Mouse (Mus musculus): ENCODE data around the gene Rbfox1. TPM values are rescaled to one million over a fixed set of nuclear protein-coding genes. Genes with fewer than 3 reads are reported as not detected.

Rbfox1 gene
- polyA plus RNA-seq, 1 experiment = not detected

DNA sequence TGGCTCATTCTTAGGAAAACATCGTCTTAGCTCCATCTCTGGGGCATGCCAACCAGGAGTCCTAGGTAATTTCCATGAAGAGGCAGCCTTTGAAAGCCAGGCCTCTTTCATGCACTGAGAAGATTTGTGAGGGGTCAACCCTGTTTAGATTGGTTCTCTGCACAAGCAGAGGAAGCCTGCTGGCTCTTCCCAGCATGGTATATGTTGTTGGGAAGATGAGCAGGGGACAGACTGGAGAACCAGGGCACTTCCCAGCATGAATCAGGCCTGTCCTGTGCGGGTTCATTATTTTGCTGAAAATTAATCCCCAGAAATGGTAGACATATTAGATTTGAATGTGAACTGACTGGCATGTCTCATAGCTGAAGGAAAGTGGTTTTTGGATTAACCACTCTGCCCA lies 214.4 kb downstream of the Rbfox1 start:
- TF ChIP-seq EP300 (IDR thresholded peaks at IDR 0.05; ENCODE audit: insufficient read depth, low read depth, low read length) (no peak), CTCF (IDR thresholded peaks at IDR 0.05; ENCODE audit: low read depth, low read length) (no peak), POLR2A (IDR thresholded peaks at IDR 0.05; ENCODE audit: insufficient read depth, low read length) (no peak)
- Histone ChIP-seq H3K27me3 (ENCODE audit: control insufficient read depth, insufficient read depth, low read length, poor library complexity, severe bottlenecking) (no peaks in the 10 kb centered on the region; the same call in 1 of the 2 replicates), H3K9ac (ENCODE audit: low read depth, poor library complexity, severe bottlenecking) (no peak overlapping the region), H3K4me1 (ENCODE audit: control insufficient read depth, insufficient read depth, low read length) (no peaks in the 10 kb centered on the region), H3K36me3 (ENCODE audit: control insufficient read depth, insufficient read depth, low read length, poor library complexity, severe bottlenecking) (no peaks in the 10 kb centered on the region), H3K27ac (ENCODE audit: insufficient read depth, low read length) (no peak overlapping the region), H3K4me3 (ENCODE audit: low read depth, low read length) (no peak overlapping the region), H3K9me3 (replicated peaks; ENCODE audit: control insufficient read depth, insufficient read depth, low read length, poor library complexity, severe bottlenecking) (no peaks in the 10 kb centered on the region)

DNA sequence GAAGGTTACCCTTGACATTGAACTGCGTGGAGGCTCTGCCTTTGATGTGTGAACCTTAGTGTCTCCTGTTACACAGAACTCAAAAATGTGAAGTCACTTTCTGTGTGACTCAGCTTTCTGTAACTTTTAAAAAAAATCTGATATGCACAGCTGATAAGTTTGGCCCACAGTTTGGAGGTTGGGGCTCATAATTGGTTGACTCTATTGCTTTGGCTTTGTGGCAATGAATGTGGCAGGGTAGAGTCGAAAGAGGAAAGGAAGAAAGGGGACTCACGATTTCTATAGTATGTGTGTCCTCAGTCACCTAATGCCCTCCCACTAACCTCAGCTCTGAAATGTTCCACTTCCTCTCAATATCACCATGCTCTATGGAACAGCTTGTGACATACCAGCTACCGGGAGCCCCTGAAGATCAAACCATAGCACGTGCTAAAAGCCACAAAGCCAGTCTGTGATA lies 215.3 kb downstream of the Rbfox1 start:
- no peak overlapping the region for H3K9ac ChIP-seq (ENCODE audit: low read depth, poor library complexity, severe bottlenecking)
- no peaks in the 10 kb centered on the region for H3K4me1 ChIP-seq (ENCODE audit: control insufficient read depth, insufficient read depth, low read length)
- H3K9me3 ChIP-seq (replicated peaks; ENCODE audit: control insufficient read depth, insufficient read depth, low read length, poor library complexity, severe bottlenecking) = no peaks in the 10 kb centered on the region
- H3K27me3 ChIP-seq (ENCODE audit: control insufficient read depth, insufficient read depth, low read length, poor library complexity, severe bottlenecking) = no peaks in the 10 kb centered on the region; the same call in 1 of the 2 replicates
- no peak overlapping the region for H3K4me3 ChIP-seq (ENCODE audit: low read depth, low read length)
- no peak for TF ChIP-seq EP300 (IDR thresholded peaks at IDR 0.05; ENCODE audit: insufficient read depth, low read depth, low read length)
- H3K36me3 ChIP-seq (ENCODE audit: control insufficient read depth, insufficient read depth, low read length, poor library complexity, severe bottlenecking) = no peaks in the 10 kb centered on the region
- H3K27ac ChIP-seq (ENCODE audit: insufficient read depth, low read length) = no peak overlapping the region

DNA sequence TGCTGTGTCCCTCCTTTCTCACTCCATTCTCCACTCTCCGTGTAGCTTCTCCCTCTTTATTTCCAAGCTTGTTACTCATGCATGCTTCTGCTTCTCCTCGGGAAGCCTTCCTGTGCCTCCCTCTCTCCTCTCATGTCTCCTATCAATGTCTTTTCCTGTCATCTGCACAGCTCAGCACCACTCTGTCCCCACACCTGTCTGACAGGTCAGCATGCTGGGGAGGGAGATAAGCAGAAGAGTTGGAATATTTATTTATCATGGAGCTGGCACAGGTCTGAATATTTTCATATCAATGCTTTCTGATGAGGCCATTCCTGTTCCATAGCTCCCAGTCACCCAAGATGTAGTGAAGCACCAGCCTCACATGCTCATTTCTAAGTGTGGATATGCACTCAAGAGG lies 218.6 kb downstream of the Rbfox1 start:
- Histone ChIP-seq H3K9ac (ENCODE audit: low read depth, poor library complexity, severe bottlenecking) (no peak overlapping the region), H3K4me3 (ENCODE audit: low read depth, low read length) (no peak overlapping the region), H3K27ac (ENCODE audit: insufficient read depth, low read length) (no peak overlapping the region), H3K27me3 (ENCODE audit: control insufficient read depth, insufficient read depth, low read length, poor library complexity, severe bottlenecking) (no peaks in the 10 kb centered on the region), H3K4me1 (ENCODE audit: control insufficient read depth, insufficient read depth, low read length) (no peaks in the 10 kb centered on the region), H3K36me3 (ENCODE audit: control insufficient read depth, insufficient read depth, low read length, poor library complexity, severe bottlenecking) (no peaks in the 10 kb centered on the region), H3K9me3 (replicated peaks; ENCODE audit: control insufficient read depth, insufficient read depth, low read length, poor library complexity, severe bottlenecking) (no peaks in the 10 kb centered on the region)
- TF ChIP-seq EP300 (IDR thresholded peaks at IDR 0.05; ENCODE audit: insufficient read depth, low read depth, low read length) (no peak), POLR2A (IDR thresholded peaks at IDR 0.05; ENCODE audit: insufficient read depth, low read length) (no peak), CTCF (IDR thresholded peaks at IDR 0.05; ENCODE audit: low read depth, low read length) (no peak)

DNA sequence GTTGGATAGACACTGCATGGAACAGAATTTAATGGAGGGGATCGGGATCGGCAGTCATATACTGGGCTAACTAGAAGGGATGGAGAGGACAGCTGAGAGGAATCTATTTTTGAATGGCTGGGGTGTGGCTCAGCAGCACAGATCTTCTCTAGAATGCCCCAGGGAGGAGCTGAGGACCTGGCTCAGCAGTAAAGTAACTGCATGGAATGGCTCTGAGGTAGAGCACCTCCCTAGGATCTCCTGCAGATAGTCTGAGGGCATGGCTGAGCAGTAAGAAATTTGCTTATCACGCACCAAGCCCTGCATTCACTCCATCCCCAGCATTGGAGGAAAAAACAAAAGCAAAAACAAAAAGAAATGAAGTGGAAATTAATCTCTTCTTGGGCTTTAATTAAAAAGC lies 225.0 kb downstream of the Rbfox1 start:
- Histone ChIP-seq H3K4me1 (ENCODE audit: control insufficient read depth, insufficient read depth, low read length) (no peaks in the 10 kb centered on the region), H3K4me3 (ENCODE audit: low read depth, low read length) (no peak overlapping the region), H3K9me3 (replicated peaks; ENCODE audit: control insufficient read depth, insufficient read depth, low read length, poor library complexity, severe bottlenecking) (no peaks in the 10 kb centered on the region), H3K9ac (ENCODE audit: low read depth, poor library complexity, severe bottlenecking) (no peak overlapping the region), H3K27me3 (ENCODE audit: control insufficient read depth, insufficient read depth, low read length, poor library complexity, severe bottlenecking) (no peaks in the 10 kb centered on the region), H3K27ac (ENCODE audit: insufficient read depth, low read length) (no peak overlapping the region), H3K36me3 (ENCODE audit: control insufficient read depth, insufficient read depth, low read length, poor library complexity, severe bottlenecking) (no peaks in the 10 kb centered on the region)
- no peak for TF ChIP-seq POLR2A (IDR thresholded peaks at IDR 0.05; ENCODE audit: insufficient read depth, low read length)

DNA sequence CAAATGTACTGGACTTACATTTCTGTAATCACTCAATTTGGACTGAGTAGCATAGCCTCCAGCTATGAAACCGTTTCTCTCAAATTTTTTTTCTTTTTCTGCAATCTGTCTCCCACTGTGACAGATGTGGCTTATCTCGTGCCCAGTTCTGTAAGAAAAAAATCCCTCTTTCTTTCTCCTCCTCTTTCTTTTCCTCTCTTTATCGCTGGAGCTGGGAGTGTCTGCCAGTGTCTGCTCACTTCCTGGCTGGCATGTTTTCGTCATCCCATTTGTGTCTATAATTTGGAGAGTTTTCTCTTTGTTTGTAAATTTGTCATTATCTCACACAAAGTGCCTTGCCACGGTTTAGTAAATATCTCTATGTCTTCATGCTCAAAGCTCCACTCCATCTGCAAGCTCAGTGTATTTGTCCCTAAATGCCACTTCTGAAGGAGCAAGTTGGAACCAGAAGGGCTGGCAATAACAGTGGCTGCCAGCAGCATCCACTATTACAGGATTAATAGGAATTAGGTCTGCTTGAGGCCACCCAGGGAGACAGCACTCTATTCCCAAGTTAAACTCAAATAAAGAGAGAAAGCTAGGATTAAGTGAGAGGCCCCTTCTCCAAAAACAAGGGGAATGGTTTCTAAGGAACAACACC lies 228.8 kb downstream of the Rbfox1 start:
- Histone ChIP-seq H3K9ac (ENCODE audit: low read depth, poor library complexity, severe bottlenecking) (no peak overlapping the region), H3K27me3 (ENCODE audit: control insufficient read depth, insufficient read depth, low read length, poor library complexity, severe bottlenecking) (no peaks in the 10 kb centered on the region), H3K4me3 (ENCODE audit: low read depth, low read length) (no peak overlapping the region), H3K27ac (ENCODE audit: insufficient read depth, low read length) (no peak overlapping the region), H3K9me3 (replicated peaks; ENCODE audit: control insufficient read depth, insufficient read depth, low read length, poor library complexity, severe bottlenecking) (no peaks in the 10 kb centered on the region), H3K36me3 (ENCODE audit: control insufficient read depth, insufficient read depth, low read length, poor library complexity, severe bottlenecking) (no peaks in the 10 kb centered on the region), H3K4me1 (ENCODE audit: control insufficient read depth, insufficient read depth, low read length) (no peaks in the 10 kb centered on the region)
- TF ChIP-seq CTCF (IDR thresholded peaks at IDR 0.05; ENCODE audit: low read depth, low read length) = no peak
- no peak for TF ChIP-seq POLR2A (IDR thresholded peaks at IDR 0.05; ENCODE audit: insufficient read depth, low read length)
- no peak for TF ChIP-seq EP300 (IDR thresholded peaks at IDR 0.05; ENCODE audit: insufficient read depth, low read depth, low read length)

DNA sequence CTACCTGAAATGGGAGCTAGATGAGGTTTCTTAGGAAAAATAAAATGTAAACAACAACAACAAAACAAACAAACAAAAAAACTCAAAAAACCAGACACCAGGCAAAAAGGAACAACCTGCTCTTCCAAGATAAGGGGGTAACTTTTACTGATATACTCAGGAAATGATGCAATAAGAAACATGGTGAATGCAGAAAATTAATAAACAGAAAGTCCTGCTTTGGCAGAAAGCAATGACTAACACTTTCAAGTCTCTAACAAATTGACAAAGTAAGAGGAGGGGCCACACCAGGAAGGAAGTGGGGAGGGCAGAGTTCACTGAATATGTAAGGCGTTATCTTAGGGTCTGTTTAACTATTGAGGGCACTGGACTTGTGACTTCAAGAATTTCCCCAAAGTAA lies 234.3 kb downstream of the Rbfox1 start:
- no peaks in the 10 kb centered on the region for H3K9me3 ChIP-seq (replicated peaks; ENCODE audit: control insufficient read depth, insufficient read depth, low read length, poor library complexity, severe bottlenecking)
- no peaks in the 10 kb centered on the region for H3K36me3 ChIP-seq (ENCODE audit: control insufficient read depth, insufficient read depth, low read length, poor library complexity, severe bottlenecking)
- TF ChIP-seq EP300 (IDR thresholded peaks at IDR 0.05; ENCODE audit: insufficient read depth, low read depth, low read length) (no peak), POLR2A (IDR thresholded peaks at IDR 0.05; ENCODE audit: insufficient read depth, low read length) (no peak), CTCF (IDR thresholded peaks at IDR 0.05; ENCODE audit: low read depth, low read length) (no peak)
- H3K27ac ChIP-seq (ENCODE audit: insufficient read depth, low read length) = no peak overlapping the region
- H3K4me3 ChIP-seq (ENCODE audit: low read depth, low read length) = no peak overlapping the region
- no peak overlapping the region for H3K9ac ChIP-seq (ENCODE audit: low read depth, poor library complexity, severe bottlenecking)
- no peaks in the 10 kb centered on the region for H3K4me1 ChIP-seq (ENCODE audit: control insufficient read depth, insufficient read depth, low read length)
- H3K27me3 ChIP-seq (ENCODE audit: control insufficient read depth, insufficient read depth, low read length, poor library complexity, severe bottlenecking) = no peaks in the 10 kb centered on the region
